Mouse (Mus musculus) heart, postnatal 25 days (tissue): ENCODE results near the gene Rsrc1. TPM values are rescaled to one million over a fixed set of nuclear protein-coding genes. Genes with fewer than 3 reads are reported as not detected.

Experiments
- DNase-seq: peaks from one replicate; pipeline ENCODE4 v3.0.0; 2022; ENCODE audit warnings: low spot score
- intact Hi-C: fragments of 180-260 bp; cut with DNase I; formaldehyde crosslinking; loops from one replicate; pipeline ENCODE4 v1.15.1; 2025
- total RNA-seq, 2 experiments: library from RNA; stranded (reverse); gene quantifications; 2 replicates each; pipeline ENCODE4 v1.2.3; 2021

Gene Rsrc1
- total RNA-seq, 2 experiments from 2014 or later = 8.9 to 13.8 TPM

GRCm38 (mm10) chr3:67352128-67352762 is 371.1 kb downstream of the Rsrc1 start:
- intact Hi-C loops = loop anchor here (2.0 to 5.0 kb wide), 2 partner anchors 35 to 79 kb away; partner anchors contain the start of gene Gfm1
- DNase-seq = no peak

GRCm38 (mm10) chr3:67352763-67353149 is 371.6 kb downstream of the Rsrc1 start:
- intact Hi-C loops = loop anchor here (2.0 to 5.0 kb wide), 2 partner anchors 35 to 78 kb away; partner anchors contain the start of gene Gfm1

GRCm38 (mm10) chr3:67358376-67358775 is 377.2 kb downstream of the Rsrc1 start:
- intact Hi-C loops = no loop called here
- DNase-seq = no peak

More at GRCm38 (mm10) chr3:67352763-67353149, 371.6 kb downstream of the Rsrc1 start:
- no peak for DNase-seq

- intact Hi-C loops = no loop called here
- no peak for DNase-seq
These were observed 385.1 kb downstream of the Rsrc1 start for GRCm38 (mm10) chr3:67366087-67366892.

GRCm38 (mm10) chr3:67367481-67367880 is 386.3 kb downstream of the Rsrc1 start:
- intact Hi-C loops = no loop called here

GRCm38 (mm10) chr3:67369407-67370079 is 388.4 kb downstream of the Rsrc1 start:
- no peak for DNase-seq
- intact Hi-C loops = no loop called here

More at GRCm38 (mm10) chr3:67367481-67367880, 386.3 kb downstream of the Rsrc1 start:
- no peak for DNase-seq

GRCm38 (mm10) chr3:67372194-67372593 is 391.0 kb downstream of the Rsrc1 start:
- intact Hi-C loops = no loop called here
- DNase-seq = no peak

GRCm38 (mm10) chr3:67372781-67373180 is 391.6 kb downstream of the Rsrc1 start:
- no peak for DNase-seq
- intact Hi-C loops = no loop called here

GRCm38 (mm10) chr3:67373872-67374271 is 392.7 kb downstream of the Rsrc1 start, which contains the start of gene Mlf1:
Mlf1 (plus strand) TSS chr3:67374097.
- intact Hi-C loops = no loop called here
- peak; percentile 78 for DNase-seq

GRCm38 (mm10) chr3:67374360-67374778 is 393.2 kb downstream of the Rsrc1 start:
- no peak for DNase-seq
- intact Hi-C loops = no loop called here

GRCm38 (mm10) chr3:67375063-67375462 is 393.9 kb downstream of the Rsrc1 start, which contains the start of gene Gm17402:
Gm17402 (minus strand) TSS chr3:67375163.
- DNase-seq = no peak
- intact Hi-C loops = no loop called here

GRCm38 (mm10) chr3:67378215-67378614 is 397.0 kb downstream of the Rsrc1 start:
- DNase-seq = no peak

More at GRCm38 (mm10) chr3:67378215-67378614, 397.0 kb downstream of the Rsrc1 start:
- intact Hi-C loops = no loop called here

Other genes with a start within 250 kb of the Rsrc1 start
- gene Shox2, start 381 bp downstream of the Rsrc1 start, total RNA-seq = 1 to 10 TPM; 1.0 to 1.1 TPM